Mouse (Mus musculus) lung, adult 2 months (tissue): ENCODE data around the gene Car12.

Source experiments
- CTCF ChIP-seq: fragments of 200-500 bp; IDR thresholded peaks from 2 replicates; pipeline ENCODE4 v1.5.1; 2011; ENCODE audit warnings: mild to moderate bottlenecking, low read length, control low read depth; ENCODE audit not compliant: insufficient read depth
- POLR2A ChIP-seq: fragments of 200-500 bp; IDR thresholded peaks from 2 replicates; pipeline ENCODE4 v1.6.1; 2011; ENCODE audit warnings: low read depth, mild to moderate bottlenecking, control low read depth, low read length, borderline replicate concordance; ENCODE audit errors: extremely low read depth

- TF ChIP-seq CTCF: no peak
- no peak for TF ChIP-seq POLR2A
Observed at GRCm38 (mm10) chr9:66725591-66725990, 12.1 kb downstream of the Car12 start.
